Mouse (Mus musculus) kidney, embryonic 14.5 days (tissue): ENCODE results near the gene Dpm1. TPM values are rescaled to one million over a fixed set of nuclear protein-coding genes. Genes with fewer than 3 reads are reported as not detected.

Experiments used
- ATAC-seq: fragments of 200-750 bp; cut with Nextera tagmentation; 2 replicates; pipeline ENCODE4 v1.8.0; 2017; ENCODE audit warnings: moderate number of reproducible peaks, mild to moderate bottlenecking, moderate TSS enrichment, moderate library complexity; ENCODE audit not compliant: low FRiP score, low TSS enrichment
- H3K27ac ChIP-seq: fragments of 300-500 bp; sonication (generic); 2 replicates; pipeline ENCODE4 v1.5.1; 2014; ENCODE audit warnings: low read depth, mild to moderate bottlenecking, low read length, moderate library complexity, mixed read lengths
- H3K27me3 ChIP-seq: fragments of 300-500 bp; sonication (generic); 2 replicates; pipeline ENCODE4 v1.6.1; 2014; ENCODE audit warnings: mild to moderate bottlenecking, low read length; ENCODE audit not compliant: control insufficient read depth, insufficient read depth
- H3K36me3 ChIP-seq: fragments of 300-500 bp; sonication (generic); 2 replicates; pipeline ENCODE4 v1.6.1; 2014; ENCODE audit warnings: low read length, mixed read lengths; ENCODE audit not compliant: control insufficient read depth, insufficient read depth
- H3K4me1 ChIP-seq: fragments of 300-500 bp; sonication (generic); 2 replicates; pipeline ENCODE4 v1.6.1; 2014; ENCODE audit warnings: low read length, mixed read lengths; ENCODE audit not compliant: control insufficient read depth, insufficient read depth
- H3K4me2 ChIP-seq: fragments of 300-500 bp; sonication (generic); replicated peaks from 2 replicates; pipeline ENCODE4 v1.6.1; 2014; ENCODE audit warnings: low read depth, mild to moderate bottlenecking, low read length
- H3K4me3 ChIP-seq: fragments of 300-500 bp; sonication (generic); 2 replicates; pipeline ENCODE4 v1.5.1; 2014; ENCODE audit warnings: mild to moderate bottlenecking, low read length
- H3K9ac ChIP-seq: fragments of 300-500 bp; sonication (generic); 2 replicates; pipeline ENCODE4 v1.6.1; 2014; ENCODE audit warnings: low read depth, mild to moderate bottlenecking, low read length, moderate library complexity
- H3K9me3 ChIP-seq: fragments of 300-500 bp; sonication (generic); 2 replicates; pipeline ENCODE4 v1.6.1; 2016; ENCODE audit warnings: low read length; ENCODE audit not compliant: control insufficient read depth
- WGBS: fragments of 180-500 bp; shearing (Covaris S2); extraction: QIAGEN DNeasy Blood & Tissue Kit; methylation state at CpG from one replicate; pipeline ENCODE4 v1.1.7; 2014; 5-methylcytosine and 5-hydroxymethylcytosine counted together
- polyA plus RNA-seq: library from polyadenylated mRNA; unstranded; fragments of >200 nt; fragmentation: Nextera tagmentation; extraction: Ambion mirVana; gene quantifications from 2 replicates; pipeline ENCODE4 v1.2.1, GENCODE M21; 2014

Dpm1 gene
- polyA plus RNA-seq, 1 experiment from 2014 or later = 82.3 TPM

DNA sequence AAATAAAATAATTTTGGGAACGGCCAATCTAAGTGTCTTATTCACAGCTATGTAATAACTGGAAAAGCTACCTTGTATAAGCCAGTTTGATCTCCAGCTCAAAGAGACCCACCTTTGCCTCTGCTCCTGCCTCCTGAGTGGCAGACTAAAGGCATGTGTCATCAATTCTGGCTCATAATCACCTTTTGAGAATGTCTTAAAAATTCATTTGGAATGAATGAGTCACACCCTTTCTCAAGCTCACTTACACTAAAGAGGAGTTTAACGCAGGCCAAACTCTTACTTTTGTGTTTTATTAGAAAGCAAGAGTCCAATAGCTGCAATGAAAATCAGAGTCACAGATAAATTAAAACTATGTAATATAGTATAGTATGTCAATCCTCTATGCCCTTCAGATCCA is 38.5 kb downstream of the Dpm1 start:
- 0 out of 2 replicates have a peak, but pooled peaks cover 12% of the 10 kb centered on the region for H3K4me1 ChIP-seq
- no peak overlapping the region for H3K4me2 ChIP-seq
- no peak overlapping the region for H3K4me3 ChIP-seq
- H3K27me3 ChIP-seq = no peaks in the 10 kb centered on the region
- no peak for ATAC-seq
- H3K9me3 ChIP-seq = no peaks in the 10 kb centered on the region
- H3K9ac ChIP-seq = no peak overlapping the region
- H3K36me3 ChIP-seq = peaks cover 51% of the 10 kb centered on the region
- H3K27ac ChIP-seq = no peak overlapping the region
- 92% methylated on average over 2 of the region's 2 CpGs for WGBS

DNA sequence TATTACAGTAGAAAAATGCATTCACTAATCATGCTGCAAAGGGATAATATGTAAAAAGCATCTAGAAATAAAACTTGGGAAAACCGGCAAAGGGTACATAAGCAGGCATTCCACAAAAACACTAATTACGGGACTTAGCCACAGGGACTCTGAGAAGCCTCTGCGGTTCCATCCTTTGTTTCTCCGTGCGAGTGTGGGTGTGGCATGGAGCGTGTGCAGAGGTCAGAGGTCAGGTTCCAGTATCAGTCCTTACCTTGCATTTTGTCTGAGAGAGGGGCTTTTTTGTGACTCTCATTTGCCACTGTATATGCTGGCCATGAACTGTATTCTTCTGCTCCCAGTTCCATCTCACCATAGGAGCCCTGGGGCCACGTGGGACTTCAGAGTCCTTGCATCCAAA is 54.4 kb downstream of the Dpm1 start:
- no peak for ATAC-seq
- Histone ChIP-seq H3K36me3 (peaks cover 19% of the 10 kb centered on the region), H3K27ac (no peak overlapping the region), H3K9me3 (no peaks in the 10 kb centered on the region), H3K4me2 (no peak overlapping the region), H3K4me1 (no peaks in the 10 kb centered on the region), H3K4me3 (no peak overlapping the region), H3K27me3 (no peaks in the 10 kb centered on the region), H3K9ac (no peak overlapping the region)
- WGBS = 57% methylated on average over 7 of the region's 7 CpGs

DNA sequence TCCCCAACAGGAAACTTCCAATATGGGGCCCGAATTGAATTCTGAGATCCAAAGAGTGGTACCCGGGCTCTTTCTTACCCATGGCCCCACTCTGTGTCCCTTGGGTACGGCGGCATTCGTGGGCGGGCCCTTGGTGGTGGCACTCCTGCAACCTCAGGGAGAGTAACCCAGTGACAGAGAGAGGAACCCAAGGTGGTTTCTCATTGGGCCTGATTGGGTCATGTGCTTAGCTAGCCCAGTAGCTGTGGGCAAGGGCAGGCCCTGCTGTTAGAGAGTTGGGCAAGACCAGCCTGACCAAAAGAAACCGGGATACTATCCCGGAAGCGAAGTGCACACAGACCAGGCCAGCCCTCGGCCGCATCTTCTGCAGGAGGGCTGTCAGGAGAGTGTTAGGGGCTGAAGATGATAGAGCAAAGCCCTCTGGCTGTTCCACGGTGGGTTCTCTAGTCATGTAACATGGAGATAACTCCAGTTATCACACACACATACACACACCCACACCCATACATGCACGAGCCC is 60.2 kb downstream of the Dpm1 start:
- Histone ChIP-seq H3K36me3 (no peaks in the 10 kb centered on the region), H3K4me1 (peaks cover 35% of the 10 kb centered on the region), H3K4me3 (peak overlapping the region; percentile 12; the same call in 1 of the 2 replicates), H3K9me3 (no peaks in the 10 kb centered on the region), H3K4me2 (peak overlapping the region; percentile 38), H3K9ac (peak overlapping the region; percentile 37; the same call in 1 of the 2 replicates), H3K27me3 (no peaks in the 10 kb centered on the region), H3K27ac (peak overlapping the region; percentile 92)
- WGBS = 8% methylated on average over 13 of the region's 13 CpGs
- ATAC-seq = peak; percentile 68; the same call in 1 of the 2 replicates

DNA sequence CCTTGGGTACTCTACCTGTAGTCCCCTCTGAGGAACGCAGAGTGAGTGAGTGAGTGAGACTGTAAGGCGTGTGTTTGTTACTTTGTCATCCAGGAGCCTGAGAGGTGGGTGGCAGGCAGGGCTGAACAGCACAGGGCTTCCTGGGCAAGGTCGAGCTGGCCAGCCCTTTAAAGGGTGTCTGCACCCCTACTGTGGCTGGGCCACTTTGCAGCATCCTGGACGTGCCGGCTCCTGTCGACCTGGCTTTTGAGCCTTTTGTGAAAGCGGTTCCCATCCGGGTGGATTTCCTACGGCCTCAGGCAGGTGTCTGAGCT is 60.6 kb downstream of the Dpm1 start:
- Histone ChIP-seq H3K27ac (peak overlapping the region; percentile 92), H3K4me3 (peak overlapping the region; percentile 12; the same call in 1 of the 2 replicates), H3K4me1 (peaks cover 35% of the 10 kb centered on the region), H3K36me3 (no peaks in the 10 kb centered on the region), H3K27me3 (no peaks in the 10 kb centered on the region), H3K9me3 (no peaks in the 10 kb centered on the region), H3K9ac (peak overlapping the region; percentile 37; the same call in 1 of the 2 replicates), H3K4me2 (peak overlapping the region; percentile 38)
- peak; percentile 36; the same call in 1 of the 2 replicates for ATAC-seq
- WGBS = 2% methylated on average over 9 of the region's 9 CpGs

DNA sequence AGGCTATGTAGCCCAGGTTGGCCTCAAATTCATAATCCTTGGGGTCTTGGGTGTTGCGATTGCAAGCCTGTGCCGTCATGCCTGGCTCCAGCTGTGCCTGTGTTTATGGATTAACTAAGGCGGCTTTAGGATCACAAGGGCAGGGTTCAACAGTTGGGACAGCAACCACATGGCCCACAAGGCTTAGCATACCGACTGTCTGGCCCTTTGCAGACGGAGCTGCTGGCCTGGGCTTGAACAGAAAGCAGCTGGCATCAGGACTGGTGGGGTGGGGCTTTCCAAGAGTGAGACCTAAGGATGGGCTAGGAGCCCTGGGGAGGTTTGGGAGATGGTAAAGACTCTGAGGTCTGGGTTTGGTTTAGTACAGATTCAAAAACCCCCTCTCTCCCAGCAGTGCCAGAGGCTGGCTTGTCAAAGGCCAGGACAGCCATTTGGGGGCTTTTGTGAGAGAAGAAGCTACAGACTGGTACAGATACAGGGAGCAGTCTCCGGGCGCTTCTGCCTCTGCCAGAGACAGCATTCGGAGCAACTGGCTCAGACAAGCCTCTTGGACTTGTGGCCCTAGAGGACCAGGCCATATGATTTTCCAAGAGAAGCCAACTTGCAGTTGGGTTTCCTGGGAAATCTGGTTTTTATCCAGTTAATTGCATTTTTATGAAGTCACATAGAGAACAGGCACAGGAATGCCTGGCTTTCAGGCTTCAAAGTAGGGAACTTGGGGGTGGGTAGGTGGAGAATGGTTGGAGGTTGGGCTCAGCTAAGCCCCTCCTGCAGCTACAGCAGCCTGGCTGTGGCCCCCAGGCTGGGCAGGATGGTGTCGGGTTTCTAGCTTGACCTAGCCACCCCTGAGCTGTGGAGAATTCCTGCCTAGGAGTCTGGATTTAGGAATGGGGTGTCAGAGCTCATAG is 61.2 kb downstream of the Dpm1 start:
- peak overlapping the region; percentile 37; the same call in 1 of the 2 replicates for H3K9ac ChIP-seq
- H3K4me3 ChIP-seq = no peak overlapping the region; the same call in 1 of the 2 replicates
- no peaks in the 10 kb centered on the region for H3K27me3 ChIP-seq
- H3K9me3 ChIP-seq = no peaks in the 10 kb centered on the region
- H3K4me1 ChIP-seq = peaks cover 35% of the 10 kb centered on the region
- ATAC-seq = peak; percentile 81
- WGBS = 38% methylated on average over 9 of the region's 9 CpGs
- peak overlapping the region; percentile 92 for H3K27ac ChIP-seq
- no peaks in the 10 kb centered on the region for H3K36me3 ChIP-seq
- H3K4me2 ChIP-seq = peak overlapping the region; percentile 38

DNA sequence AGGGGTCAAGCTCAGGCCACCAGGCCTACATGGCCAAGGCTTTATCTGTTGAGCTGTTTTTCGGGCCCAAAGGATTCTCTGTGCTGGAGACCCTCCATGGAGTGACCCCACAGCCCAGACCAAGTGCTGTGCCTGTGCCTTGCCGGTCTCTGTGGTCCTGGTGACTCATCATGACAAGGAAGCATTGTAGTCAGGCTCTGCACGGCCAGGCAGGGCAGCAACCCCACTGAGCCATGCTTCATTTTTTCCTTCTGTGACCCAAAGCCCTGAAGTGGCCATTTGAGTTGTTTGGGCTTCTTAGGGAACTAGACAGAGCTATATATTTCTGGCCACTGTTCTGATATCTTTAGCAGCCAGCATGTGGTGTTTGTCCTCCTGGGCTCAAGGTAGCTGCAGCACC is 62.6 kb downstream of the Dpm1 start:
- no peak for ATAC-seq
- no peaks in the 10 kb centered on the region for H3K9me3 ChIP-seq
- no peak overlapping the region for H3K9ac ChIP-seq
- 69% methylated on average over 3 of the region's 3 CpGs for WGBS
- no peak overlapping the region for H3K4me3 ChIP-seq
- H3K36me3 ChIP-seq = no peaks in the 10 kb centered on the region
- no peak overlapping the region for H3K4me2 ChIP-seq
- H3K27me3 ChIP-seq = no peaks in the 10 kb centered on the region
- H3K27ac ChIP-seq = no peak overlapping the region
- peaks cover 35% of the 10 kb centered on the region for H3K4me1 ChIP-seq

DNA sequence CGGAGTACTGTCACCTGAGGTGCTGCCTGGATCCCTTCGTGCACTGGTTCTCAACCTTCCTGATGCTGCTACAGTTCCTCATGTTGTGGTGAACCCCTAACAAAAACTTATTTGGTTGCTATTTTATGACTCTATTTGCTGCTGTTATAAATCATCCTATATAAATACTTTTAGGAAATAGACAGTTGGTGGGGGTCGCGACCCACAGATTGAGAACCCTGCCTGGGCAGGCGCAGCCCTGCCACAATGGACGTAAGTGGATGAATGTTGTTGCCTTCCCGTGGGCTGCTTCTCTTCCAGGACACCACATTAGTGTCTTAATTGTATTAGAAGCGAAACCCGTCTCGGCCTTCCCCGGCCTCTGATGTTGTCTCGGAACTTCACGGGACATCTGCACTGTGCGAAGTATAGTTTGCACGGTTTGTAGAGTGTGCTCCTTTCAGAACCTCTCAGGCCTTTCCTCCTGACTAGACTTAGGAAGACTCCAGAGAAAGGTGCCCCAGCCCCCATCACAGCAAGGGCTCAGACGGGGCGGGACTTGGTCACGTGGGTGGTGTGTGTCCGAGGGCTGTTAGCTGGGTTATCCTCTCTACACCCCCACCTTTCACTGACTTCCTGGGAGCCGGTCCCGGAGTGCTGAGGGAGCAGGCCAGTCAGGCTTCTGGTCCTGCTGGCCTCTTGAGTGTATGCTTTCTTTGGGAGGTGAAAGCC is 63.5 kb downstream of the Dpm1 start:
- H3K9ac ChIP-seq = no peak overlapping the region
- H3K4me3 ChIP-seq = no peak overlapping the region
- no peak for ATAC-seq
- no peaks in the 10 kb centered on the region for H3K27me3 ChIP-seq
- H3K4me1 ChIP-seq = peaks cover 41% of the 10 kb centered on the region
- no peak overlapping the region for H3K4me2 ChIP-seq
- WGBS = 47% methylated on average over 21 of the region's 21 CpGs
- no peaks in the 10 kb centered on the region for H3K9me3 ChIP-seq
- no peak overlapping the region for H3K27ac ChIP-seq
- no peaks in the 10 kb centered on the region for H3K36me3 ChIP-seq

DNA sequence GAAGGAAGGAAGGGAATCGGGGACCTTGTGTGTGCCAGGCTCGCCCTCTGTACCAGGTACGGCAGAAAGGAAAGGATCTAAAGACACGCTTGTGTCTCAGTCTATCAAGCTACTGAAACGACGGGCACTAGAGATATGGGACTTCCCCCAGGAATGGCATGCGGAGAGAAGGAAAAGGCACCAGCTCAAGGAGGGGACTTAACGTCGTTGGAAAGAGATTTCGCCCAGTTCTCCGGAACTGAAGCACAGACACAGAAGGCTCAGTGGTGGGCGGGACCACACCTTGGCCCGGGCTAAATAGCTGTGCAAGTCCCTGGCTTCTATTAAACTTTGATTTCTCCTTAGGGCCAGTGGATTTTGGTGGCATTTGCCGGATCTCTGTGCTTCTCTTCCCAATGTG is 68.4 kb downstream of the Dpm1 start:
- Histone ChIP-seq H3K4me2 (peak overlapping the region; percentile 48), H3K4me3 (peak overlapping the region; percentile 26), H3K9ac (peak overlapping the region; percentile 38; the same call in 1 of the 2 replicates), H3K9me3 (no peaks in the 10 kb centered on the region), H3K27ac (0 out of 2 replicates have a peak overlapping the region, but pooled peaks have one; percentile 14), H3K36me3 (no peaks in the 10 kb centered on the region), H3K27me3 (no peaks in the 10 kb centered on the region), H3K4me1 (peaks cover 31% of the 10 kb centered on the region)
- 10% methylated on average over 14 of the region's 14 CpGs for WGBS
- no peak for ATAC-seq
